Mouse (Mus musculus) embryonic facial prominence, embryonic 14.5 days (tissue): ENCODE results near the gene Ctdnep1. TPM values are rescaled to one million over a fixed set of nuclear protein-coding genes. Genes with fewer than 3 reads are reported as not detected.

Experiments
- ATAC-seq: fragments of 200-750 bp; cut with Nextera tagmentation; 2 replicates; pipeline ENCODE4 v1.8.0; 2017; ENCODE audit warnings: low read depth, moderate number of reproducible peaks, moderate TSS enrichment
- DNase-seq: peaks from one replicate; pipeline ENCODE4 v3.0.0-alpha.2; 2015; ENCODE audit warnings: low spot score
- H3K27ac ChIP-seq: fragments of 300-500 bp; sonication (generic); replicated peaks from 2 replicates; pipeline ENCODE4 v1.5.1; 2014; ENCODE audit warnings: low read depth, mild to moderate bottlenecking, low read length, moderate library complexity
- H3K27me3 ChIP-seq: fragments of 300-500 bp; sonication (generic); replicated peaks from 2 replicates; pipeline ENCODE4 v1.6.1; 2014; ENCODE audit warnings: low read length; ENCODE audit not compliant: control insufficient read depth, insufficient read depth
- H3K36me3 ChIP-seq: fragments of 300-500 bp; sonication (generic); 2 replicates; pipeline ENCODE4 v1.6.1; 2014; ENCODE audit warnings: low read length, mixed read lengths; ENCODE audit not compliant: control insufficient read depth, insufficient read depth
- H3K4me1 ChIP-seq: fragments of 300-500 bp; sonication (generic); 2 replicates; pipeline ENCODE4 v1.6.1; 2014; ENCODE audit warnings: antibody characterized with exemption, low read length; ENCODE audit not compliant: control insufficient read depth, insufficient read depth
- H3K4me2 ChIP-seq: fragments of 300-500 bp; sonication (generic); 2 replicates; pipeline ENCODE4 v1.6.1; 2014; ENCODE audit warnings: low read depth, mild to moderate bottlenecking, low read length, moderate library complexity, mixed read lengths
- H3K4me3 ChIP-seq: fragments of 300-500 bp; sonication (generic); 2 replicates; pipeline ENCODE4 v1.5.1; 2014; ENCODE audit warnings: low read depth, mild to moderate bottlenecking, low read length
- H3K9ac ChIP-seq: fragments of 300-500 bp; sonication (generic); 2 replicates; pipeline ENCODE4 v1.6.1; 2014; ENCODE audit warnings: low read depth, mild to moderate bottlenecking, low read length, moderate library complexity, mixed read lengths
- H3K9me3 ChIP-seq: fragments of 300-500 bp; sonication (generic); 2 replicates; pipeline ENCODE4 v1.6.1; 2016; ENCODE audit warnings: low read length; ENCODE audit not compliant: control insufficient read depth
- WGBS: fragments of 180-500 bp; shearing (Covaris S2); extraction: QIAGEN DNeasy Blood & Tissue Kit; methylation state at CpG from one replicate; pipeline ENCODE4 v1.1.7; 2014; 5-methylcytosine and 5-hydroxymethylcytosine counted together
- polyA plus RNA-seq: library from polyadenylated mRNA; unstranded; fragments of >200 nt; fragmentation: Nextera tagmentation; extraction: Ambion mirVana; gene quantifications from 2 replicates; pipeline ENCODE4 v1.2.1, GENCODE M21; 2014

The Ctdnep1 gene
- 37.4 and 39.2 TPM in 2 replicates for polyA plus RNA-seq

- Histone ChIP-seq H3K4me1 (peaks cover 17% of the 10 kb centered on the region), H3K4me2 (peak within 1 kb of the TSS; percentile 96), H3K27me3 (no peaks in the 10 kb centered on the region), H3K27ac (peak within 1 kb of the TSS; percentile 99), H3K9me3 (no peaks in the 10 kb centered on the region), H3K9ac (peak within 1 kb of the TSS; percentile 98), H3K4me3 (peak within 1 kb of the TSS; percentile 99), H3K36me3 (peaks cover 49% of the 10 kb centered on the region)
- WGBS, result 1% methylated on average over 31 of the region's 43 CpGs
- DNase-seq (no peak), ATAC-seq (no peak)
These were observed at the start of gene Ctdnep1 for GRCm38 (mm10) chr11:69981141-69981762. TSS of gene Ctdnep1 (plus strand) at chr11:69981156.

DNA sequence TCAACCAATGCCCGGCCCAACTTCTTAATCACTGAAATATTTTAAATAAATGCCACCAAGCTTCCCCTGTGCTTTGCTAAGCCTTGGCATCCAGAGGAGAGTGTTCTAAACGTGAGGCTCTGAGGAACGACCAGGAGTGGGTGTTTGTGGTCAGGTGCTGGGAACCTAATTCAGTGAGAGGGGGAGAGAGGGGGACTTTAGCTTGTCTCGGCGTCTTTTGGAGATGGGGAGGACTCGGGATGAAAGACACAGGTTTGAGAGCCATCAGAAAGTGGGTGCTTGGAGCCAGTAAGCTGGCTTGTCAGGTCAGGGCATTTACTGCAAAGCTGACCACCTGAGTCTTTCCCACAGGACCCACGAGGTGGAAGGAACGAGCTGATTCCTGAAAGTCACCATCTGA is 49.2 kb upstream of the Ctdnep1 start:
- H3K4me2 ChIP-seq, result no peak overlapping the region
- no peak overlapping the region for H3K4me3 ChIP-seq
- H3K27ac ChIP-seq, result no peak overlapping the region
- H3K4me1 ChIP-seq, result peaks cover 10% of the 10 kb centered on the region
- no peaks in the 10 kb centered on the region for H3K36me3 ChIP-seq
- WGBS, result 71% methylated on average over 8 of the region's 8 CpGs
- ATAC-seq (no peak), DNase-seq (no peak)
- H3K27me3 ChIP-seq, result no peaks in the 10 kb centered on the region; the same call in 1 of the 2 replicates
- no peaks in the 10 kb centered on the region for H3K9me3 ChIP-seq
- no peak overlapping the region; the same call in 1 of the 2 replicates for H3K9ac ChIP-seq

GRCm38 (mm10) chr11:69932254-69932653 is 48.7 kb upstream of the Ctdnep1 start:
- Histone ChIP-seq H3K36me3 (no peaks in the 10 kb centered on the region), H3K27ac (no peak overlapping the region), H3K4me2 (no peak overlapping the region), H3K9ac (no peak overlapping the region), H3K4me3 (no peak overlapping the region), H3K27me3 (no peaks in the 10 kb centered on the region; the same call in none of the 2 replicates), H3K9me3 (no peaks in the 10 kb centered on the region), H3K4me1 (peaks cover 15% of the 10 kb centered on the region)
- ATAC-seq, result no peak
- no peak for DNase-seq
- whole genome bisulfite sequencing, result 45% methylated on average over 3 of the region's 3 CpGs

- H3K27ac ChIP-seq, result no peak overlapping the region
- ATAC-seq, result no peak
- 71% methylated on average over 4 of the region's 4 CpGs for WGBS
- no peaks in the 10 kb centered on the region; the same call in none of the 2 replicates for H3K27me3 ChIP-seq
- peaks cover 19% of the 10 kb centered on the region for H3K4me1 ChIP-seq
- H3K9me3 ChIP-seq, result no peaks in the 10 kb centered on the region
- H3K4me2 ChIP-seq, result no peak overlapping the region
- H3K4me3 ChIP-seq, result no peak overlapping the region
- no peaks in the 10 kb centered on the region for H3K36me3 ChIP-seq
- H3K9ac ChIP-seq, result no peak overlapping the region
- no peak for DNase-seq
These were observed 47.9 kb upstream of the Ctdnep1 start for GRCm38 (mm10) chr11:69933066-69933465.

DNA sequence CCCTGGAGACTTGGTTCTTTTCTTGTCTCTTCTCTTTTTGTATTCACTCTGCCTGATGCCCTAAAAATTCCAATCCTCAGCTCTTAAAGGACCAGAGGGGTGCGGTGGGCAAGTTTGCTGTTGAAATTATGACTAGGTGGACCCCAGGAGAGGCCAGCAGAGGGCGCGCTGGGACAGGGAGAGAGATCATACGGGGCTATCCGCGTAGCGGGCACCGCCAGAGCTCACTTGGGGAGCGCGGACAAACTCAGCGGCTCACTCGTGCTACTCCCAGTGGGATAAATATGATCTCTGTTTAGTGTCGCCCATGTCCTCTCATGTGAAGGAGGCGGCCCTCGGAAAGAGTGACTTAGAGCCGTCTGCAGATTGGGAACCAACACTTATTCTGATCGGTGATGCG is 46.8 kb upstream of the Ctdnep1 start:
- Histone ChIP-seq H3K4me2 (peak overlapping the region; percentile 52), H3K9me3 (no peaks in the 10 kb centered on the region), H3K4me3 (peak overlapping the region; percentile 14; the same call in 1 of the 2 replicates), H3K9ac (no peak overlapping the region; the same call in 1 of the 2 replicates), H3K27me3 (no peaks in the 10 kb centered on the region; the same call in none of the 2 replicates), H3K36me3 (no peaks in the 10 kb centered on the region), H3K4me1 (peaks cover 19% of the 10 kb centered on the region), H3K27ac (no peak overlapping the region)
- DNase-seq, result peak; percentile 92
- 1% methylated on average over 18 of the region's 18 CpGs for WGBS
- peak; percentile 72 for ATAC-seq

DNA sequence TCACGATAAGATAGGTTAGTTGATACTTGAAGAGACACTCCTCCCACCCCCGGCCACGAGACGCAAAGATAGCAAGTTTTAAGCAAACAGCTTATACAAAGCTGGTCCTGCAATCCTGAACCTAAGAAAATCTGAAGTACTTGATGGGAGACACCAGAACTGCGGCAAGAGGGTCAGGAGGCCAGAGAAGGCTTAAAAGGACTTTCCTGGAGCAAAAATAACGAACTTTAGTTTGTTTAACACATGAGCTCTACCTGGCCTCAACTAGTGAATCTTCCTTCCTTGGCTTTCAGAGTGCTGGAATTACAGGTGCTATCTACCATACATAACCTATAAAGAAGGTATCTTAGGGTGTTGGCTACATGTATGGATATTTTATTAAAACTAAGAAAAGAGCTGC is 46.3 kb upstream of the Ctdnep1 start:
- Histone ChIP-seq H3K4me3 (peak overlapping the region; percentile 61; the same call in 1 of the 2 replicates), H3K27me3 (no peaks in the 10 kb centered on the region; the same call in none of the 2 replicates), H3K9me3 (no peaks in the 10 kb centered on the region), H3K27ac (no peak overlapping the region), H3K4me1 (peaks cover 19% of the 10 kb centered on the region), H3K4me2 (peak overlapping the region; percentile 100), H3K36me3 (no peaks in the 10 kb centered on the region), H3K9ac (no peak overlapping the region)
- DNase-seq, result no peak
- 23% methylated on average over 6 of the region's 6 CpGs for WGBS
- no peak for ATAC-seq

DNA sequence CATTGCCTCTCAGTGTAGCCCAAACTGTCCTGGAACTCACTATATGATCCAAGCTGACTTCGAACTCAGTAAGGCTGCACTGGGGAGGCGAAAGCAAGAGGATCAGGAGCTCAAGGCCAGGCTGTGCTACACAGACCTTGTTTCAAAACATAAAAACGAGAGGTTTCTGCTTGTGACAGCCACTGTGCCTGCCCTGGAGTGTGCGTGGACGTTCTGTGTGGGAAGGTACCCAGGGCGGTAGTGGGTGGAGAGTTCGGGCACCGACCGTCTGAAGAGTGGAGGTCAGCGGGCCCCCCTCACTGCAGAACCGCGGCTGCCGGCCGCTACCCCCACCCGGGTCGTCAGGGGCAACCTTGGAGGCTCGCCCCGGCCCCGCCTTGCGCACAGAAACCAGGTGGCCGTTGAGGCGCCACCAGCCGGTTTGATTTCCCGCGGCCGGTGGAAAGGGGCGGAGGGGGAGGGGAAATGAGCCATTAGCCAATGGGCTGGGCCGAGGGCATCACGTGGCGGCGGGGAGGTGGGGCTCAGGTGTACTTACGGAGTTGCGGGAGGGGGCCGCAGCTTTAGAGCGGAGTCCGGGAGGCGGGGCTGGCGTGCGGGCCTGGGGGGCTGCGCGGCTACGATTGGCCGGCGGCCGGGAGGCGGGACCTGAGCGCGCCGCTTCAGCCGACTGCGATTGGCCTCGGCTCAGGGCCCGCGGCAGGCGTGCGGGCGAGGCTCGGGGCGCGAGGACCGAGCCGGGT is 45.6 kb upstream of the Ctdnep1 start, which contains the start of gene Ybx2:
Gene Ybx2, plus strand, starts transcription at position 660 of the 743 bp plus-strand sequence.
- H3K9ac ChIP-seq, result peak within 1 kb of the TSS; percentile 73
- H3K27ac ChIP-seq, result no peak within 1 kb of the TSS; the same call in 1 of the 2 replicates
- no peaks in the 10 kb centered on the region; the same call in none of the 2 replicates for H3K27me3 ChIP-seq
- ATAC-seq (peak; percentile 91), DNase-seq (peak; percentile 96)
- peak within 1 kb of the TSS; percentile 100 for H3K4me2 ChIP-seq
- H3K4me1 ChIP-seq, result peaks cover 19% of the 10 kb centered on the region
- 3% methylated on average over 28 of the region's 62 CpGs for WGBS
- no peaks in the 10 kb centered on the region for H3K9me3 ChIP-seq
- no peaks in the 10 kb centered on the region for H3K36me3 ChIP-seq
- peak within 1 kb of the TSS; percentile 61 for H3K4me3 ChIP-seq

DNA sequence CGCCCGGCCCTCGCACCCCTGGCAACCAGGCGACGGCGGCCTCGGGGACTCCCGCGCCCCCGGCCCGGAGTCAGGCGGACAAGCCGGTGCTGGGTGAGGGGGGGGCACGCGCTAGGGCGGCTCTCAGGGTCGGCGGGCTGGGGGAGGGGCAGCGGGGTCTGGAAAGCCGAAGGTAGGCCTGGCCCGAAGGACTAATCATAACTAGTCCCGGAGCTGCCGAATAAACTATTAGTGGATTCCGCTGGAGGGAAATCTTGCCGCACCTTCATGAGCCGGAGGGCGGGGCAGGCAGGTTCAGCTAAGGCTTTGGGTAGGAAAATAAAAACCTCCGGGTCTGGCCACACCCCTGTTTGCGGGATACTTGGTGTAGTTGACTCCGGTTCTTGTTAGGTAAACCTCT is 44.8 kb upstream of the Ctdnep1 start:
- no peak overlapping the region for H3K27ac ChIP-seq
- H3K36me3 ChIP-seq, result no peaks in the 10 kb centered on the region
- H3K4me3 ChIP-seq, result peak overlapping the region; percentile 61
- ATAC-seq (no peak), DNase-seq (no peak)
- peaks cover 19% of the 10 kb centered on the region for H3K4me1 ChIP-seq
- H3K9me3 ChIP-seq, result no peaks in the 10 kb centered on the region
- H3K4me2 ChIP-seq, result peak overlapping the region; percentile 100
- H3K9ac ChIP-seq, result peak overlapping the region; percentile 73
- WGBS, result under 1% methylated on average over 22 of the region's 30 CpGs
- no peaks in the 10 kb centered on the region; the same call in none of the 2 replicates for H3K27me3 ChIP-seq
